Mouse (Mus musculus) skeletal muscle tissue, adult 2 months (tissue): ENCODE measurements around the gene Cacna1g.
"Not testable (repeated sequence)": the region's sequence is repeated elsewhere in the genome, so short reads cannot be mapped to it uniquely, and the experiment has no call there.

Experiments
- DNase-seq: peaks from one replicate; pipeline ENCODE4 v3.0.0-alpha.2; 2012; ENCODE audit warnings: low read depth, low spot score

Cacna1g gene

DNA sequence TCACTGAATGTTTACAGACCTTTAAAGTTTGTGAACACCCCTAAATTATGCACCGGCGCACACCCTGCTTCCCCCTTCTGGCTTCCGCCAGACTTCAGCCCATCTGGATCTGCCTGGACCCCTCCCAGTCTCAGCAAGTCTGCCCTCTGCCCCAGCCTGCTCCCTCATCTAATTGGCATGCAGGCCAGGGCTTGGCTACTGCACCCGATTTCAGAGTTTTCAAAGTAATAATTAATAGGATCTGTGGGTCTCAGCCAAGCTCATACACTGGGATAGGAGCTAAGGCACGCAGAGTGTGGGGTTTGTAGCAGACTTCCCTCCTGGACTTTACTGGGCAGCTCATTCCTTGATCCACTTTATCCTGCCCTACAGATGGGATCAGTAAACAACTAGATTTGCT lies 69.8 kb downstream of the Cacna1g start:
- DNase-seq = no peak

DNA sequence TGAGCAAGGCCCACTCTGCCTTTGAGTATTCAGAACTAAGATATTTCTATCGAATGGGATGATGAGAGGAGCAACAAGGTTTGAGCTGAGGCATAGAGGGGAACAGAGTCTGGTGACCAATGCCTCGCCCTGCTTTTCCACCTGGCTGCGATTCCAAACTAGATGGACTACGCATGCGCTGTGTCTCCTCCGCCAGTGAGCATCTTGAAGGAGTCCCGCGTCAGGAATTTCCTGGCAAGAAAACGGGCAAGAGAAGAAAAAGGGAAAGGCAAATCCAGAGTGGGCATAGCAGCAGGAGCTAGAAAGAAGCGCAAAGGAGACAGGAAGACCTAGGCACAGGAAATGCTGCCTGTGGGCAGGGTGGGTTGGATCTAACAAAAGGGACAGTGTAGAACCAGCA lies 70.2 kb downstream of the Cacna1g start:
- no peak for DNase-seq

DNA sequence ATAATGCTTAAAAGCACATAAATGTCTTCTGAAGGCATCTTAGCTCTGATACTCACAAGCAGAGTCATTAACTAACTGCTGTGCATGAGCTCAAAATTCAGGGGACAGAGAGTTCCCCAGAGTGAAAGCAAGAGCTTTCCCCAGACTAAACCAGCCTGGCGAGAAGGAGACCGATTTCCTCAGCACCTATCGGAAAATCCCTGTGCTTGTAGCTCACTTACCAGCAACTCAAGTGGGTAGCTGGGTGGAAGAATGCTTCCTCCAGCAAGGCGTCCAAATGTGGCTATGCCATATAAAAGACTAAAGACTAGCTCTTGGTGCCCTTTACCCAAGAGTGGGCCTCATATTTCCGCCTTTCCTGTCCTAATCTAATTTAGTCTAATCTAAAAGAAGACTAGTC lies 71.3 kb downstream of the Cacna1g start:
- no peak for DNase-seq

DNA sequence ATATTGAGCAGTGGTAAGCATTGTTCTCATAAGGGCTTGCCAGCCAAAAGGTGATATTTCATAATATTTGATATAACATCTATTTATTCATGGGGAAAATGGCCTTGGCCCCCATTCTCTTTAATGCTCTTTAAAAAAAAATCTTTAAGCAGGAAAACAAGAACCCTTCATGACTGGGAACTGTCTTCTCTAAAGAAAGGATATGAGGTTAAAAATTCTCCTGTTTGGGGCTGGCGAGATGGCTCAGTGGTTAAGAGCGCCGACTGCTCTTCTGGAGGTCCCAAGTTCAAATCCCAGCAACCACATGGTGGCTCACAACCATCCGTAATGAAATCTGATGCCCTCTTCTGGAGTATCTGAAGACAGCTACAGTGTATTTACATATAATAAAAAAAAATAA lies 72.0 kb downstream of the Cacna1g start:
- DNase-seq = not testable (repeated sequence)

DNA sequence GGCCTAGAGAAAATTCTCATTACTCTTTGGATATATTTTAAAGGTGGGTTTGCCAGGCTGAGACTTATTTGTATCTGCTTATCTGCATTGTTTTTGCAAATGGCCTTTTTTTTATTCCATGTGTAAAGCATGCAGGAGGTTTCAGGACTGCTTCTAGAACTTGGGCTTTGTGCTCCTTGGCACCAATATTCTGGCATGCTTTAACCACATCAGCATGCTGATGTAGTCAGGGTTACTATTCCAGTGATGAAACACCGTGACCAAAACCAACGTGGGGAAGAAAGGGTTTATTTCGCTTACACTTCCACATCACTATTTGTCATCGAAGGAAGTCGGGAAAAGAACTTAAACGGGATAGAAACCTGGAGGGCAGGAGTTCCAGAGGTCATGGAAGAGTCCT lies 73.0 kb downstream of the Cacna1g start:
- DNase-seq = no peak

DNA sequence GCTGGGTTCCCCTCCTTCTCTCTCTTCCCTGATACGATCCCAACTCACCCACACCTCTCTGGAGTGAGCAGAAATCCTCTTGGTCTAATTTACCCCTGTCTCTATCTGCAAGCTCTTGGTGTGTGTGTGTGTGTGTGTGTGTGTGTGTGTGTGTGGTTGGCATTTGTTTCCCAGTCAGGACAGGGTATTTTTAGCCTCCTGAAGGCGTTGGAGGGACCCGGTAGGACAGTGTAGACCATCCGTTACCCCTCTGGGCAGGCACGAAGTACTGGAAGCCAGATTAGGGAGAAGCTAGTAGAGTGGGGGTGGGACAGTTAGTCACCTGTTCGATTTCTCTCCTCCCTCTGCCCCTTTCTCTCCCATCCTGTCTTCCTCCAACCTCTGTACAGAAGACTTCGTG lies 79.9 kb downstream of the Cacna1g start:
- no peak for DNase-seq

DNA sequence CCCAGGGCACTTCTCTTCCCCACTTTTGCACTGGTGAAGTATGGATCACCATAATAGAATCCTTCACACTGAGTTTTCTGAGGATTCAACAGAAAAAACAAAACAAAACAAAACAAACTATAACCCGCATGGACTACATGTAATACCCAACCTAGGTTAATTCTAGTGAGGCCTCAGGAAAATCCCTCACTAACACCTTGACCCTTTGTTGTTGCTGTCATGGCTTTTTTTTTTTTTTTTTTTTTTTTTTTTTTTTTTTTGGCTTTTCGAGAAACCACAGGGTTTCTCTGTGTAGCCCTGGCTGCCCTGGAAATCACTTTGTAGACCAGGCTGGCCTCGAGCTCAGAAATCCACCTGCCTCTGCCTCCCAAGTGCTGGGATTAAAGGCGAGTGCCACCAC lies 80.5 kb downstream of the Cacna1g start:
- not testable (repeated sequence) for DNase-seq

DNA sequence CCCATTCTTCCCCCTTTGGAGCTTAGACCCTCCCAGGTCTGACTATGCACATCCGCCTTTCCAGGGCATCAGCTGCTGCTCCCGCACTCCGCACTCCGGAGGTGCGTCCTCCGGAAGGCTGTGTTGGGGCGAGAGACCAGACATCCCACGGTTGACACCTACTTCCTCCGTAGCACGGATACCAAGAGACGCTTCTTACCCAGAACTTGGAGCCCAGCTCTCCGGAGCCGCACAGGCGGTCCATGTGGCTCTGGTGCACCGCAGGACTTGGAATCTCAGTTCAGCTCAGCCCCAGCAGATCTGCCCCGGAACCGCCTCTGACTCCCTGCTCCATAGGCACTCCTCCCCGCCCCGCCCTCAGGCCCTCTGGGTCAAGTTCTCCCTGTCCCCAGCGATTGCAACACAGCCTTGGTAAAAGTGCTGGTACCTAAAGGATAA lies 81.3 kb downstream of the Cacna1g start, which contains the start of gene Abcc3:
Gene Abcc3, minus strand, starts transcription at position 326 of the 438 bp plus-strand sequence.
- DNase-seq = no peak

DNA sequence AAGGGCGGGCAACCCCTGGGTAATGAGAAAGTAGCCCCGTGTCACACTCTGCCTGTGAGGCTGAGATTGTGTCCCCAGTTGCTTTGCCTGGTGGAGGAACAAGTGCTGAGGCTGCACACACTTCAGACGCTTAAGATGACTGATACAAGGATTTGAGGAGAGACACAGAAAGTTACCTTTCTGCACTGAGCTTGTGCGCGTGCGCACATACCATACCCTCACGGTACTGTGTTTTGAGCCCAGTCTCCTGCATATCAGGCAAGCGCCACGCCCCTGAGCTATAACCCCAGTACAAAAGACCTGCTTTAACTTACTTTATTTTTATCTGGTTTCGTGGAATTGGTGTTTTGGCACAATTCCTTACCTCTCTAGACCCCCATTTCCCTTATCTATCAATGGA lies 82.3 kb downstream of the Cacna1g start:
- DNase-seq = no peak

DNA sequence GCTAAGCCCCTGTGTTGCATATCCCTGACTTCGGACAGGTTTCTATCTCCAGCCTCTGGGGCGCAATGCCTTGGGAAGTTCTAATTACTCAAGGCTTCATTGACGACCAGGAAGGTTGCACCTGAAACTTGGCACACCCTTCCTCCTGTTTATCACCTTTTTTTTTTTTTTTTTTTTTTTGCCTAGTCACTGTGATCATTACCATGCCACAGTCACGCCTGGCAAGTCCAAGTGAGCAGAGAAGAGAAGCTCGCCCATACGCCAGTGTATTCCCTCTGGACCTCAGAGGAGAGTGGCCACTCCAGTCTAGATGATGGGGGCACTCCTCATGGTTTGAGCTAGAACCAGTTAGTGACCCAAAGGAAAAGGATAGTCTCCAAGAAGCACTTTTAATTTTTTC lies 83.2 kb downstream of the Cacna1g start:
- DNase-seq = no peak

DNA sequence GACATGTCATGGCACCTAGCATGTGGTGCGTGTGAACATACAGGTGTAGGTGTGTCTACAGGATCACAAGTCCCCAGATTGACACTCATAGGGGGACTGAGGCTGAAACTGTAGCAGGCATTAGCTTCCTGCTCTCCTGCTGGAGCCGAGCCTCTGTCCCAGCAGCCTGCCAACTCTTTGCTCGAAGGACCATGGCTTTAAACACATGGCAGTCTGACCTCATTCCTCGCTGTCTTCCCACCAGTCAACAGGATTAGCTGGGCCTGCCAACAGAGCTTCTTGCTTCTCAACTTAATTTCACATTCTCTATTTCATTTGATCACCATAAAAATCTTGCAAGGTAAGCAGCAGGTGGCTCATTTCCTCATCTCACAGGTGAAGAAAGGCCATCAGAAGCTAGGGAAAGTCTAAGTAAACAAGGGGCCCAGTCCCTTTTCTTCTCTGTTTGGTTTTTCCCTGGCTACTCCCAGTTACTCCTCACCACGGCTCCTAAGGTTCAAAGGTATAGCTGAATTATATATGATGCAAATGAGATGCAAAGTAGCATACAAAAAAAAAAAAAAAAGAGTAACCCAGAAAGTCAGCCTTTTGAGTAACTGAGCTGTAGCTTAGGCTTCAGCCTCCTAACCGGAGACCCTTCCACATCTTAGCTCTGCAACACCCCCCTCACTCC lies 84.1 kb downstream of the Cacna1g start:
- no peak for DNase-seq

DNA sequence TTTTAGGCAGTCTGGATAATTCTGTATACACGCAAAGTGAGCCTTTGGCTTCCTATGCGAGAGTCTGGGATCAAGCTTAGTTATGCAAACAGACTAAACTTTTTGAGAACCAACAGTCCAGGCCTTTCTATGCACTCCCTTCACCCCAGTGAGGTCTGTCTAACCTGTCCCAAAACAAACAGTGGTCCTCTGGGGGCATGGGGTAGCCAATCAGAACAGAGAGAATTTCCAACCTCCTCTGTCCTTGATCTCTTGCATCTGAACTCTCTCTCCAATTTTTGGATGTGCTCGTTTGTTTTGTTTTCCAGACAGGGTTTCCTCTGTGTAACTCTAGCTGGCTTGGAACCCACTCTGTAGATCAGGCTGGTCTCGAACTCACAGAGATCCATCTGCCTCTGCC lies 85.0 kb downstream of the Cacna1g start:
- DNase-seq = no peak

DNA sequence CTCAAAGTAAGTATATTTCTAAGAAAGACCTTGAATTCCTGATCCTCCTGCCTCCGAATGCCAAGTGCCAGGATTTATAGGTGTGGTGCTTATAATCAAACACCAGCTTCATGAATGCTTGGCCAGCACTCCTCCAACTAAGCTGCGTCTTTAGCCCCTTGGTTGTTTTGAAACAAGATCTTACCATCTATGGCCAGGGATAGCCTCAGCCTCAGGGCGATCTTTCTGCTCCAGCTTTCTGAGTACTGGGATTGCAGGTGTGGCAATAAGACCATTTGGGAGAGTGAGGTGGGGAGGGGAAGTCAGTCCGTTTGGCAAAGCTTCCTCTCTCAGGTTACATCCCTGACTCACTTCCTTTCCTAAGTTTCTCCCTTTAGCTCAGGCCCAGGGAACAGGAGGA lies 86.2 kb downstream of the Cacna1g start:
- no peak for DNase-seq

DNA sequence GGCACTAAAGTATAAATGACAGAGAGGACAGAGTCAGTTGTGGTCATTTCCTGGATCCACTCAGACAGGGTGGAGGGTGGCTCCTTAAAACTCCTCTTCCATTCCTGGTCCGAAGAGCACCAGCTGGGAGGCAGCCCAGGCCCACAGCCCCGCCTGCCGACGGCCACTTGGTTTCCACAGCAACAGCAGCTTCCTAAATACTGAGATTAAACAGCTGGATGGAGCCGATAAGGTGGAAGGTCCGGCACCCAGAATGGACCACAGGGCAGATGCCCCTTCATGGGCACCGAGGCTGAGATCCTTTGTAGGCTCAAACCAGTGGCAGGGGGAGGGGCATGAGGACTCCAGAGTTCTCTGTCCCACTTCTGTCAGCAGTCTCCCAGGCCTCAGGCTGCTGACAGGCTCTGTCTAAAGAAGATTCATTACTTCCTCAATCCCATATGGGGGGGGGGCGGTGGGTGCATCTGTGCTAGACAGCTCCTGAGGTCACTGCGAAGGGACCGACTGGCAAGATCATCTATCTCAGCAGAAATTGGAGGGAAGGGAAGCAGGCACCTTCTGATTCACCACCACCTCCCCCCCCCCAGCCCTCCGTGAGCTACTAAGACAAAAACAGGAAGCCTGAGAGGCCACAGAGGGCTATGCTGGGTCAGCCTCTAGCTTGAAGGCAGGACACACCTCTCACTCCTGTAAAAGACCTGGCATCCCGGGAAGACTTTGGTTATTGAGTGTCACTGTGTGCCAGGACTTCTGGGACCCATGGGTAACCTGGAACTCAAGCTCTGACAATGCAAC lies 87.8 kb downstream of the Cacna1g start:
- peak; percentile 35 for DNase-seq

DNA sequence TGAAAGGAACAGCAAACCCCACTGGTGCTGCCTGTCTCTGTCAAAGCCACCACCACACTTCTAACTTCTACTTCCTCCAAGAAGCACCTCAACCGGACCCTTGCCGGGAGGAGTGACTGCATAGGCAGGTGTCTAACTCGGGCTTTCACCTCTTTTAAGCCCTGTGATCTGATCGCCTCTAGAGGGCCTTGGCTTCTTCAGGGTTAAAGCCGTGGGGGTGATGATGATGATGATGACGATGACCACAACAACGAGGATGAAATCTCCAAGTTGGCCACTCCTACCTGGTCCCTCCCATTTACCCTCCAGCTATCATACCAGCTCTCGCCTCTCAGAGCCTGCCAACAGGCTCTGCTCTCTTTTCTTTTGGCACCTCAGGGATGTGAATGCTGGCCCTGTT lies 94.3 kb downstream of the Cacna1g start:
- DNase-seq = no peak

DNA sequence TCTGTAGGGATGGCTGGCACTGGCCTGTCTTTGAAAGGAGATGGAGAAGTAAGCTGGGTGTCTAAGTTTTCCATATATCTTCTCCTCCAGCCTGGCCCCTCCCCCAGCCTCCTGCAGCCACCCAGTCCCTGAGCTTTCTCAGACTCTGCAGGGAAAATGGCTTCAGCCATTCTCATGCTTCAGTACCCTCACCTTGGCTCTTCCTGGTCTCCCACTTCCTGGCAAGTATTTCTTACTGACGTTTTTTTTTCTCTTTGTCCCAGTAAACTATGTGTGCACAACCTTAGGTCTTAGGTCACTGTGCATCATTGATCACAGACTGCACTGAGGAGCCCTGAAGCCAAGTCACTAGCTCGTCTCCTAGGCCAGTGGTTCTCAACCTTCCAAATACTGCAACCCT lies 94.9 kb downstream of the Cacna1g start:
- DNase-seq = no peak

DNA sequence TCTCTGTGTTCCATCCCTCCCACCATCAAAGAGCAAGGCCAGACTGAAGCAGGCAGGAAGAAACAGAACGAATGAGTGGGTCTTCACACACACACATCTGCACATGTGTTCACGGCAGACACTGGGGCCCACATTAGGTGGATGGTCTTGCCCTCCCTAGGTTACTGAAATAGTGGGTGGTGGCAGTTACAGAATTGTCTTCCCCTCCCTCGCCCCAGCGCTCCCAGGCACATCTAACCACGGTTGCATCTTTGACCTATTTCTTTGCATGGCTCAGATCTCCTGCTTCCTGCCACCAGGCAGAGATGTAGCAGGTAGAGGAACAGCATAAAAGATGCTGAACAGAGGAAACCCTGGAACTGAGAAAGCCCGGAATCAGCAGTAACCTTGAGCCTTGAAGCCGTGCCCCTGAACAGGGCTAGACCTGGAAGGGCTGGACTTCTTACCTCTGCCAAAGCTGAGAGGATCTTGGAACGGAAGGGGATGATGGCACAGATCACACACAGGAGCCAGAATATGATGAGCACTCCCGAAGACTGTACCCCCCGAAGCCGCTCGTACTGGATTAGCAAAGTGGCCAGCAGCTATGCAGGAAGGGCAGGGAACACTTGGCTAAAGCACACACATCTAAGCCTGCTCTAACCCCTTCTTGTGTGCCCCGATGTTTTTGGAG lies 99.6 kb downstream of the Cacna1g start:
- DNase-seq = no peak

DNA sequence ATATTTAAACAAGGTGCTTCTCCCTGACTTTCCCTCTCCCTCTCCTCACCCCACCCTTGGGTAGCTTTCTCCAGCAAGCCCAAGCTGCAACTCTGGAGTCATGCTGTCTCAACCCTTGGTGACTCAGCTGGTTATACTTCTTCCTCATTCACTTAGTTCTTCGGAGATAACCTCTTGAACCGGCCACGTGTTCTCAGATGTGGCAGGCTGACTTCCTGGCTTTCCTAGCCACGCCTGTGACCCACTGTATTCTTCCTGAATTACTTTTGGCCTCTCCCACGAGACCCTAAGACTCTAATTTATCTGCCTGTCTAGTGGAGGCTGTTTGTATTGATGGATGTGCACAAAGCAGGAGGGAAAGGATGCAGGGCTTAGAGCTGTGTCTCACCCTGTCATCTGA lies 103.2 kb downstream of the Cacna1g start:
- no peak for DNase-seq

DNA sequence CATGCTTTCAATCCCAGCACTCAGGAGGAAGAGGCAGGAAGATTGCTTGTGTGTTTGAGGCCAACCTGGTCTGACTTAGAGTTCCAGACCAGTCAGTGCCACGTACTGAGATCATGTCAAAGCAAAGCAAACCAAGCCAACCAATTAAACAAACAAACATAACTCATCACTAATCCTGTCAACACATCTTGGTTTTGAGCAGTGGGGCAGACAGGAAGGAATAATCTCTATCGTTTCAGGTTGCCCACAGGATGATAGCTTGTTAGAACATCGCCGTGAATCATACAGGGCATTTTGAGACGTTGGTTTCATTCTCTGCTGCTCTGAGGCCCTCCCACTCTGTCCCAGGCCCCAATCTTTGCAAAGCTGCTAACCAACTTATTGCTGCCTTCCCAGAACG lies 104.0 kb downstream of the Cacna1g start:
- no peak for DNase-seq

DNA sequence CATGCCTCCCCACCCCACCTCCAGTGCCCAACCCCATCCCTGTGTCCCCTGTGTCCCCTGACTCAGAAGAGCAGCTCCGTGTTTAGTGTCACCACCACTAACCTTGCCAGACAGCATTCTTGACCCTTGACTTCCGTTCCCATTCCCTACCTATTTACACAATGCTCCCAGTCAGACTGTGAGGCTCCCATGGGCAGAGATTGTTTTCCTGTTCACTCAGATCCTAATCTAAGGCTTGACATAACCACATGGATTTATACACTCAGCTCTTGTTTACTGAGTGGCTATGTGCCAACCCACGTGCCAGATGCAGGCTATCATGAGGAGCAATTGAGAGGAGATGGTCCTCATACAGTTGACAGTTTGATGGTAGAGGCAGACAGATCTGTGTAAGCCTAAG lies 108.7 kb downstream of the Cacna1g start:
- DNase-seq = no peak

DNA sequence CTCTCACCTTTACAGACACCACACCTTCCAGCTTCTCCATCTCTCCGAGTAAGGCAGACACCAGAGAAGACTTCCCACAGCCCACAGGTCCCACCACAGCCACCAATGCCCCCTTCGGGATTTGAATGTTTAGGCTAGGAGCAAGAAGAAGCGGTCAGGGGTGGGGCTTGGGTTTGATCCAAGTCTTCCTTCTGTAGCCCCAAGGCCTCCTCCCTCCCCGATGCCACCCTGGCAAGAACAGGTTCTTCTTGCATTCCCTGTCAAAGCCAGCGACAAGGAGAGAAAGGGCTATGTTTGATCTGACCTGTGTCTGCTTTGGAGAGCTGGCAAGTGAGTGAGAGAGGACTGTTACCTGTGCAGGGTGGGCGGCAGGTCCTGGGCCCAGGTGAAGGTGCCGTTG lies 110.3 kb downstream of the Cacna1g start:
- no peak for DNase-seq

DNA sequence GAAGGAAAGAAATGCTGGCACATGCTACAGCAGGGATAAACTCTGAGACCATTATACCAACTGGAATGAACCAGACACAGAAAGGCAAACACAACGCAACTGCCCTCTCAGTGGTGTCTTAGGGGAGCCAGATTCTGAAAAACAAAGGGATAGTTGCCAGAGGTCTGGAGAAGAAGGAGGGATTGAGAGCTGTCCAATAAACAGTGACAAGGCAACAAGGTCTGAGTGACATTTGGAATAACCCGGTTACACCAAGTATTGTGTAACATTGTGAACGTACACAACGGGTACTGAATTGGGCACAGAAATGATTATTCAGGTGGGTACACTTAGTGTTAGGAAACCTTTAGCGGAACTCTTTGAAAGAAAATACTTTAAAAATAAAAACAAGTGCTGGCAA lies 111.9 kb downstream of the Cacna1g start:
- no peak for DNase-seq
